Mouse (Mus musculus): Measurements from ENCODE around the gene Shroom2. TPM values are rescaled to one million over a fixed set of nuclear protein-coding genes. Genes with fewer than 3 reads are reported as not detected.
"Not testable (repeated sequence)": the region's sequence is repeated elsewhere in the genome, so short reads cannot be mapped to it uniquely, and the experiment has no call there.

The Shroom2 gene
- polyA plus RNA-seq, 1 experiment from 2014 or later = 3.5 TPM

DNA sequence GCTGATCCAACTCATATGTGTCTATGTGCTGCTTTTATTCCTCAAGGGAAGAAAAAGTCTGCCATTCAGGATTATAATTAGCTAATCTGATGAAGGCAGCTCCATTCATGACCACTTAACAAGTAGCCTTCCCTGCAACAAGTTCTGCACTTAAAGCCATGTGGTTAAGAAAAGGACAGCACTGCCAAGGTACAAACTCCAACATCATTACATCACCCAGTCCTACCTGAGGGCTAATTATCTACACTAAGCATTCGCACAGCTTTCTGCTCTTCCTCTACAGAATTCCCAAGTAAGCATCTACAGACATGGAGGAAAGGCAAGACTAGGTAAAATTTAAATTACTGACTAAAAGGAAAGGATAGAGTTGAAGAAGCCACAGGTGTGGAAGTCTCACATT lies 13.4 kb downstream of the Shroom2 start:
- Histone ChIP-seq H3K27ac (ENCODE audit: low read depth, low read length) (0 out of 2 replicates have a peak overlapping the region, but pooled peaks have one; percentile 11), H3K9ac (ENCODE audit: low read depth, low read length) (no peak overlapping the region), H3K9me3 (ENCODE audit: control insufficient read depth) (no peaks in the 10 kb centered on the region), H3K4me2 (replicated peaks; ENCODE audit: low read depth) (0 out of 2 replicates have a peak overlapping the region, but pooled peaks have one; percentile 30), H3K4me1 (replicated peaks; ENCODE audit: control insufficient read depth, insufficient read depth, low read length) (no peaks in the 10 kb centered on the region), H3K27me3 (replicated peaks; ENCODE audit: control insufficient read depth, insufficient read depth, low read length) (no peaks in the 10 kb centered on the region), H3K4me3 (ENCODE audit: low read depth, low read length) (no peak overlapping the region), H3K36me3 (ENCODE audit: control insufficient read depth, insufficient read depth) (no peaks in the 10 kb centered on the region)
- WGBS = 44% methylated on average over 1 of the region's 1 CpGs
- no peak for TF ChIP-seq CTCF (IDR thresholded peaks at IDR 0.05; ENCODE audit: low read depth)
- ATAC-seq = peak; percentile 80

DNA sequence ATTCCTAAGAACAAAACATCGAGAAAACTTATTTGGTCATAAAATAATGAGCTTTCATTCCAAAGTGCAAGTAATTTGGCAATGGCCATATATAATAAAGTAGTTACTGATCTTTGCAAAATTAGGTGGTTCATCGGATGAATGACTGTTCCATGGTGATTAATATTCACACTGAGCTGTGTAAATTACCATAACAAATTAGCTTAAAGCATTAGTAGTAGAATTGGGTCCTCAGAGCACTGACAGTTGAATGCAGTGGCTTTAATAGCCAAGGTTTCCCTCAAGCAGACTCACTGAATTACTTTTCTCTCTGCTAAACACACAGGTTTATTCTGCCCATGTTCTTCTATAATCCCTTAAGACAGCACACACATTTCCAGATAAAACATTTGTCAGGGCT lies 23.3 kb downstream of the Shroom2 start:
- no peak overlapping the region for H3K9ac ChIP-seq (ENCODE audit: low read depth, low read length)

DNA sequence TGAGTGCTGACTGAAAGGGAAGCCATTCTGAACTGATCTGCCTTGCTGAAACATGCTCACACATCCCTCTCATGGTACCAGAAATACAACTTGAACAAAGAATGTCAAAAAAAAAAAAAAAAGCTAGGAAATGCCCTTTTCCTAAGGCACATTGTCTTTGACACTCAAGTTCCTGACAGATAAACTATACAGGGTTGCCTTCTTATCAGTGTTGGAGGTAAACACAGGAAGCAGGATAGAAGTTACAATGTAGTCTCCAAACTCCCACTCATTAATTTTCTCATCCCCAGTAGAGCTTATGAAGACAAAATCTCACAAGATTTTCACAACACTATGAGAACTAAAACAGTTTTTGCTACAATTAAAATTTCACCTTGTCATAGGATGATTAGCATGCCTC lies 25.6 kb downstream of the Shroom2 start:
- Histone ChIP-seq H3K4me1 (replicated peaks; ENCODE audit: control insufficient read depth, insufficient read depth, low read length) (no peaks in the 10 kb centered on the region), H3K27ac (ENCODE audit: low read depth, low read length) (no peak overlapping the region), H3K9me3 (ENCODE audit: control insufficient read depth) (no peaks in the 10 kb centered on the region), H3K9ac (ENCODE audit: low read depth, low read length) (no peak overlapping the region), H3K27me3 (replicated peaks; ENCODE audit: control insufficient read depth, insufficient read depth, low read length) (no peaks in the 10 kb centered on the region), H3K36me3 (ENCODE audit: control insufficient read depth, insufficient read depth) (no peaks in the 10 kb centered on the region), H3K4me3 (ENCODE audit: low read depth, low read length) (no peak overlapping the region), H3K4me2 (replicated peaks; ENCODE audit: low read depth) (no peak overlapping the region)
- ATAC-seq = no peak
- no peak for TF ChIP-seq CTCF (IDR thresholded peaks at IDR 0.05; ENCODE audit: low read depth)

More for the DNA sequence above, 23.3 kb downstream of the Shroom2 start:
- Histone ChIP-seq H3K9me3 (ENCODE audit: control insufficient read depth) (no peaks in the 10 kb centered on the region), H3K4me3 (ENCODE audit: low read depth, low read length) (no peak overlapping the region), H3K36me3 (ENCODE audit: control insufficient read depth, insufficient read depth) (no peaks in the 10 kb centered on the region), H3K4me1 (replicated peaks; ENCODE audit: control insufficient read depth, insufficient read depth, low read length) (no peaks in the 10 kb centered on the region), H3K27me3 (replicated peaks; ENCODE audit: control insufficient read depth, insufficient read depth, low read length) (no peaks in the 10 kb centered on the region), H3K4me2 (replicated peaks; ENCODE audit: low read depth) (no peak overlapping the region), H3K27ac (ENCODE audit: low read depth, low read length) (no peak overlapping the region)
- WGBS = 51% methylated on average over 2 of the region's 2 CpGs
- no peak for TF ChIP-seq CTCF (IDR thresholded peaks at IDR 0.05; ENCODE audit: low read depth)
- no peak for ATAC-seq

DNA sequence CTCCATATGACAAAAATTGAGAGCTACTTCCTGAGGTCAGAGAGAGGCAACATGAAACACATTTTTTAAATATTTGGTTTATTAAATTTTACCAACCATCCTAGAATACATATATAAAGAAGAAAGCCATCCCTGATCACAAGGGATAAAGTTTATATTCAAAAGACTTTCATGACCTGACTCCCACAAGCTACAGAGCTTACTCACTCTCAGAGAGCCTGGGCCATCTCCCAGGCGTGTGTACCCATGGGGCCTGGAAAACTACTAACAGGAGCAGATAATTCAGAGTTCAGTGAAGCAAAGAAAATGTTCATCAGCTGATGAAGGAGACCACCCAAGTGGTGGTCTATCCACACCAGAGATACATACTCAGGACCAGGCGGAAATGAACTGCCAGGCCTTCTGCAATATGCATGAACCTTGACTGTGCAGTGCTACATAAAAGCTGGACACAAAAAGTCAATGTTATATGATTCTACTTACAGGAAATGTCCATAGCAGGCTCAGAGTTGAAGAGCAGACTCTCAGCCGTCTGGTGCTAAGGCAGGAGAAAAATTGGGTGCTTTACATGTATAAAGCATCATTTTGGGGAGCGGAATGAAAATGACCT lies 30.4 kb downstream of the Shroom2 start:
- no peak overlapping the region for H3K27ac ChIP-seq (ENCODE audit: low read depth, low read length)

DNA sequence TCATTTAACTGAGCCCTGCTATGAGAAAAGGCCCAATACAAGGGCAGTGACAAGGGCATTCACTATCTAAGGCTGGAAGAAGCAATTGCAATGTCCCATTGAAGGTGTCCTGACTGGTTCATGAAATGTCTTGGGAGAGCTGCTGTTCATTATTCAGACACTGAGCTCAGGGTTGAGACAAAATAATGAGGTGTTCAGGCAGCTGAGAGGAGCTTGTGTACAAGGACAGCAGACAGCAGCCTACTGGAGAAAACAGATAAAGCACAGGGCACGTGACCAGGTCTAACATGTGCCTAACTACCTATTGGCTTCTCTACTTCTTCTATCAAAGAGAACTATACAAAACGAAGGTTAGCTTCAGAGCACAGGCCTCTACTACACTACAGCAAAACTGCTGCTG lies 31.1 kb downstream of the Shroom2 start:
- no peak for ATAC-seq
- TF ChIP-seq CTCF (IDR thresholded peaks at IDR 0.05; ENCODE audit: low read depth) = no peak
- Histone ChIP-seq H3K27me3 (replicated peaks; ENCODE audit: control insufficient read depth, insufficient read depth, low read length) (no peaks in the 10 kb centered on the region), H3K4me3 (ENCODE audit: low read depth, low read length) (no peak overlapping the region), H3K9me3 (ENCODE audit: control insufficient read depth) (no peaks in the 10 kb centered on the region), H3K4me2 (replicated peaks; ENCODE audit: low read depth) (no peak overlapping the region), H3K27ac (ENCODE audit: low read depth, low read length) (no peak overlapping the region), H3K36me3 (ENCODE audit: control insufficient read depth, insufficient read depth) (no peaks in the 10 kb centered on the region), H3K9ac (ENCODE audit: low read depth, low read length) (no peak overlapping the region), H3K4me1 (replicated peaks; ENCODE audit: control insufficient read depth, insufficient read depth, low read length) (no peaks in the 10 kb centered on the region)
- WGBS = 63% methylated on average over 2 of the region's 2 CpGs

More for the DNA sequence above, 30.4 kb downstream of the Shroom2 start:
- ATAC-seq = no peak
- Histone ChIP-seq H3K36me3 (ENCODE audit: control insufficient read depth, insufficient read depth) (no peaks in the 10 kb centered on the region), H3K9me3 (ENCODE audit: control insufficient read depth) (no peaks in the 10 kb centered on the region), H3K4me1 (replicated peaks; ENCODE audit: control insufficient read depth, insufficient read depth, low read length) (no peaks in the 10 kb centered on the region), H3K4me2 (replicated peaks; ENCODE audit: low read depth) (no peak overlapping the region), H3K27me3 (replicated peaks; ENCODE audit: control insufficient read depth, insufficient read depth, low read length) (no peaks in the 10 kb centered on the region), H3K9ac (ENCODE audit: low read depth, low read length) (no peak overlapping the region), H3K4me3 (ENCODE audit: low read depth, low read length) (no peak overlapping the region)
- TF ChIP-seq CTCF (IDR thresholded peaks at IDR 0.05; ENCODE audit: low read depth) = no peak
- WGBS = 77% methylated on average over 4 of the region's 4 CpGs

DNA sequence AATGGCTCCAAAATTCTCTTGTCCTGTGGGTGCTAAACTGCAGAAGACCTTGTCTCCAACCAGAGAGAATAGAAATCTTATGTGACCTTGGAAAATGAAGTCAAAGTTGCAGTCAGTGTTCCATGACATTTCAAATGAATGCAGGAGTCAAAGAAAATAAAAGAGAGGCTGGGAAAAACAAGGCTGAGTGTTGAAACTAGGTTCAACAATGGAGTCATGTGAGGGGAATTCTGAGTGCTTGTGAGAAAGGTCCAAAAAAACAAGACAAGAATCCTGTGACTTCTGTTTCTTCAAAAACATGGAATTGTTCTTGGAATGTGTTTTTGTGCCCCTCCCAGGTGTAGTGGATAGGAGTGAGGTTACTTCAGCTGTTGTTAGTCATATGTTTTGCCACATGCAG lies 34.0 kb downstream of the Shroom2 start:
- no peaks in the 10 kb centered on the region for H3K27me3 ChIP-seq (replicated peaks; ENCODE audit: control insufficient read depth, insufficient read depth, low read length)
- TF ChIP-seq CTCF (IDR thresholded peaks at IDR 0.05; ENCODE audit: low read depth) = no peak
- no peaks in the 10 kb centered on the region for H3K4me1 ChIP-seq (replicated peaks; ENCODE audit: control insufficient read depth, insufficient read depth, low read length)
- H3K9me3 ChIP-seq (ENCODE audit: control insufficient read depth) = no peaks in the 10 kb centered on the region
- H3K36me3 ChIP-seq (ENCODE audit: control insufficient read depth, insufficient read depth) = no peaks in the 10 kb centered on the region
- no peak overlapping the region for H3K9ac ChIP-seq (ENCODE audit: low read depth, low read length)
- no peak overlapping the region for H3K4me3 ChIP-seq (ENCODE audit: low read depth, low read length)
- no peak overlapping the region for H3K27ac ChIP-seq (ENCODE audit: low read depth, low read length)
- ATAC-seq = no peak
- no peak overlapping the region for H3K4me2 ChIP-seq (replicated peaks; ENCODE audit: low read depth)

DNA sequence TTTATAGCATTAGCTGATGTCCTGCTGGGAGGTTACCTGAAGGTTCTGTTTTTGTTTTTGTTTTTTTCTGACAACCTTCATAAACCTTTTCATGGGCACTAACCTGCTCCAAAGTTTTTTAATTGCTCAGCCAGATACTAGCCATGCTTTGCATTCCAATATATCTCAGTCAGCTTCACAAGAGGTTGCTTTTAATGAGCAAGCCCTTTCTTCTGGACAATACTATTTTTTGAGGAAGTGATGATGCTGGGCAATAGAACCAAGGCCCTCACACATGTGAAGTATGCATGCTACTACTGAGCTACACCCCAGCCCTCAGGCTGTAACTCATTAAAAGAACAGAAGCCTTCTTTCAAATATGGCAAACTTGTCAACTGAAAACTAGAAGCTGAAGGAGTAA lies 52.6 kb downstream of the Shroom2 start:
- no peaks in the 10 kb centered on the region for H3K9me3 ChIP-seq (ENCODE audit: control insufficient read depth)
- no peaks in the 10 kb centered on the region for H3K27me3 ChIP-seq (replicated peaks; ENCODE audit: control insufficient read depth, insufficient read depth, low read length)
- no peak overlapping the region for H3K4me3 ChIP-seq (ENCODE audit: low read depth, low read length)
- no peaks in the 10 kb centered on the region for H3K4me1 ChIP-seq (replicated peaks; ENCODE audit: control insufficient read depth, insufficient read depth, low read length)
- H3K36me3 ChIP-seq (ENCODE audit: control insufficient read depth, insufficient read depth) = no peaks in the 10 kb centered on the region
- H3K9ac ChIP-seq (ENCODE audit: low read depth, low read length) = no peak overlapping the region
- no peak overlapping the region for H3K27ac ChIP-seq (ENCODE audit: low read depth, low read length)
- no peak for TF ChIP-seq CTCF (IDR thresholded peaks at IDR 0.05; ENCODE audit: low read depth)
- ATAC-seq = no peak
- no peak overlapping the region for H3K4me2 ChIP-seq (replicated peaks; ENCODE audit: low read depth)

DNA sequence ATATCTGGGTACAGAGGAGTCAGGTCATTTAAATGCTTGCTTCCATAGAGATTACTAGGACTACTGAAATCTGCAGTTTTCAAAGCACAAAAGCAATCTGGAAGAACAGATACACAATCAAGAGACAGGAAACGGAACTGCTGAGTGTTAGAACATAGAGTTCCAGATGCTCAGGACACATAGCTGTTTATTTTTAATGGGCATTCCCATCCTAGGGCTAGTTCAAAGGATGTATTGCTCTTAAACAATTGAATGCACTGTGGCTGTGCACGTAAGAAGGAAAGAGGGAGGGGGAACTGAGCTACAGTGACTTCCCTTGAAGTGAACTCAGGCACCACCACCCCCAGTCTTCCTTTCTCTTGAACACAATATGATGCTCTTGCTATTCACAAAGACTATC lies 58.5 kb downstream of the Shroom2 start:
- H3K9ac ChIP-seq (ENCODE audit: low read depth, low read length); H3K36me3 ChIP-seq (ENCODE audit: control insufficient read depth, insufficient read depth); H3K4me1 ChIP-seq (replicated peaks; ENCODE audit: control insufficient read depth, insufficient read depth, low read length); ATAC-seq; H3K9me3 ChIP-seq (ENCODE audit: control insufficient read depth); H3K4me3 ChIP-seq (ENCODE audit: low read depth, low read length); H3K27me3 ChIP-seq (replicated peaks; ENCODE audit: control insufficient read depth, insufficient read depth, low read length); H3K27ac ChIP-seq (ENCODE audit: low read depth, low read length); H3K4me2 ChIP-seq (replicated peaks; ENCODE audit: low read depth): not testable (repeated sequence)
- WGBS = 58% methylated on average over 2 of the region's 2 CpGs
